In genomic region chr5:34955630-34956029, GRCm38 (mm10) we compare ENCODE assay signal across 9 mouse cellular contexts. TPM values are rescaled to one million over a fixed set of nuclear protein-coding genes. Genes with fewer than 3 reads are reported as not detected.
DNase-seq lines count a peak whose midpoint lies in the region; ATAC-seq and TF ChIP-seq lines count a peak whose summit lies in the region.
"Had no signal": no experiment of that assay in that cellular context is flagged by ENCODE, and none has a peak within 500 bp of the region (broad histone marks: within the 10 kb centered on the region; RNA-seq: fewer than 3 reads in every experiment).

No protein-coding gene starts in this region.

- H3K9ac ChIP-seq in lung, embryonic 14.5 days, result no peak overlapping the region
- H3K9ac ChIP-seq: hindbrain, embryonic 14.5 days had no signal

- peaks cover 8% of the 10 kb centered on the region; the same call in 1 of the 2 replicates for H3K36me3 ChIP-seq in lung, embryonic 14.5 days (ENCODE audit: insufficient read depth)

- no peak overlapping the region for H3K27ac ChIP-seq in lung, embryonic 14.5 days (ENCODE audit: low read depth)
- H3K27ac ChIP-seq: hindbrain, embryonic 14.5 days had no signal

- no peak for ATAC-seq in cerebellum, adult (ENCODE audit: insufficient number of reproducible peaks, low FRiP score, low TSS enrichment)
- peak; percentile 48; the same call in 1 of the 2 replicates for ATAC-seq in lung, embryonic 14.5 days (ENCODE audit: insufficient read depth)

- H3K4me3 ChIP-seq in lung, embryonic 14.5 days (ENCODE audit: low read depth, low read length), result no peak overlapping the region

- H3K9me3 ChIP-seq in lung, embryonic 14.5 days (ENCODE audit: low read depth, low read length), result no peaks in the 10 kb centered on the region; the same call in 1 of the 2 replicates

- H3K27me3 ChIP-seq in lung, embryonic 14.5 days (ENCODE audit: insufficient read depth, low read length), result no peaks in the 10 kb centered on the region

- peaks cover 14% of the 10 kb centered on the region for H3K4me1 ChIP-seq in lung, embryonic 14.5 days (ENCODE audit: insufficient read depth)

- DNase-seq in cerebellum, postnatal 25 days, result peak; percentile 33 to 52
- peak; percentile 80 for DNase-seq in lung, embryonic 14.5 days
- no peak for DNase-seq in lung, postnatal 25 days (ENCODE audit: low spot score)
- peak; percentile 74 for DNase-seq in adrenal gland, postnatal 25 days
- DNase-seq in kidney, postnatal 4 days, result peak; percentile 32 to 49
- DNase-seq in neural tube, embryonic 10.5 days (ENCODE audit: extremely low spot score, low spot score), result no peak
- DNase-seq in retina, embryonic 14.5 days (ENCODE audit: low spot score), result no peak

- no peak for TF ChIP-seq CTCF in lung, embryonic 14.5 days (IDR thresholded peaks at IDR 0.05; ENCODE audit: low read depth)

- H3K4me2 ChIP-seq in lung, embryonic 14.5 days, result no peak overlapping the region
- H3K4me2 ChIP-seq: hindbrain, embryonic 14.5 days had no signal

- 30% methylated on average over 5 of the region's 5 CpGs for WGBS in lung, embryonic 14.5 days

RNA-seq across cellular contexts. Expression of gene Rgs12, which starts 6.4 kb away (rescaled TPM):
- polyA plus RNA-seq in lung, embryonic 14.5 days (2014; fragmentation: Nextera tagmentation; extraction: Ambion mirVana), result 26.6 and 31.4 TPM in 2 replicates
- 33.3 and 42.1 TPM in 2 replicates for total RNA-seq in adrenal gland, postnatal 25 days (2021)

RNA-seq across cellular contexts. Expression of gene Msantd1, which starts 47.8 kb away (rescaled TPM):
- 0.49 and 1.1 TPM in 2 replicates for polyA plus RNA-seq in lung, embryonic 14.5 days (2014; fragmentation: Nextera tagmentation; extraction: Ambion mirVana)
- total RNA-seq in adrenal gland, postnatal 25 days (2021), result 1.2 and 1.8 TPM in 2 replicates

Comparison
In these comparisons a context has a peak if more than half of its experiments do, and no peak if none do; other contexts are left out.
1. DNase-seq: peak in cerebellum, postnatal 25 days (2 of 2), lung, embryonic 14.5 days (single experiment), adrenal gland, postnatal 25 days (single experiment) and kidney, postnatal 4 days (2 of 2); none in lung, postnatal 25 days (single experiment), neural tube, embryonic 10.5 days (single experiment) and retina, embryonic 14.5 days (single experiment).